Mouse (Mus musculus) forebrain, embryonic 11.5 days (tissue): ENCODE data around the gene Olfr97. TPM values are rescaled to one million over a fixed set of nuclear protein-coding genes. Genes with fewer than 3 reads are reported as not detected.

Experiments used
- ATAC-seq: fragments of 200-750 bp; cut with Nextera tagmentation; replicated peaks from 2 replicates; pipeline ENCODE4 v1.8.0; 2017; ENCODE audit warnings: moderate TSS enrichment; ENCODE audit not compliant: low FRiP score
- DNase-seq: peaks from one replicate; pipeline ENCODE4 v3.0.0-alpha.2; 2017; ENCODE audit warnings: low spot score
- H3K27ac ChIP-seq: fragments of 300-500 bp; sonication (generic); 2 replicates; pipeline ENCODE4 v1.5.1; 2014; ENCODE audit warnings: low read depth, low read length
- H3K27me3 ChIP-seq: fragments of 300-500 bp; sonication (generic); 2 replicates; pipeline ENCODE4 v1.6.1; 2014; ENCODE audit warnings: mild to moderate bottlenecking, low read length, mixed read lengths; ENCODE audit not compliant: control insufficient read depth, insufficient read depth
- H3K36me3 ChIP-seq: fragments of 300-500 bp; sonication (generic); 2 replicates; pipeline ENCODE4 v1.6.1; 2014; ENCODE audit warnings: mild to moderate bottlenecking, low read length, moderate library complexity, mixed read lengths; ENCODE audit not compliant: control insufficient read depth, insufficient read depth
- H3K4me1 ChIP-seq: fragments of 300-500 bp; sonication (generic); replicated peaks from 2 replicates; pipeline ENCODE4 v1.6.1; 2014; ENCODE audit warnings: low read length, mixed read lengths; ENCODE audit not compliant: control insufficient read depth, insufficient read depth
- H3K4me2 ChIP-seq: fragments of 300-500 bp; sonication (generic); 2 replicates; pipeline ENCODE4 v1.6.1; 2014; ENCODE audit warnings: low read depth, mild to moderate bottlenecking, low read length, moderate library complexity, mixed read lengths; ENCODE audit not compliant: severe bottlenecking
- H3K4me3 ChIP-seq: fragments of 300-500 bp; sonication (generic); 2 replicates; pipeline ENCODE4 v1.5.1; 2014; ENCODE audit warnings: low read depth, low read length
- H3K9ac ChIP-seq: fragments of 300-500 bp; sonication (generic); 2 replicates; pipeline ENCODE4 v1.6.1; 2014; ENCODE audit warnings: low read length
- H3K9me3 ChIP-seq: fragments of 300-500 bp; sonication (generic); 2 replicates; pipeline ENCODE4 v1.6.1; 2016; ENCODE audit warnings: low read length, mixed read lengths; ENCODE audit not compliant: control insufficient read depth
- WGBS: fragments of 180-500 bp; shearing (Covaris S2); extraction: QIAGEN DNeasy Blood & Tissue Kit; methylation state at CpG from one replicate; pipeline ENCODE4 v1.1.7; 2014; 5-methylcytosine and 5-hydroxymethylcytosine counted together
- polyA plus RNA-seq: library from polyadenylated mRNA; unstranded; fragments of >200 nt; fragmentation: Nextera tagmentation; extraction: Ambion mirVana; gene quantifications from 2 replicates; pipeline ENCODE4 v1.2.1, GENCODE M21; 2014

Gene Olfr97
- polyA plus RNA-seq, 1 experiment from 2014 or later, result not detected

DNA sequence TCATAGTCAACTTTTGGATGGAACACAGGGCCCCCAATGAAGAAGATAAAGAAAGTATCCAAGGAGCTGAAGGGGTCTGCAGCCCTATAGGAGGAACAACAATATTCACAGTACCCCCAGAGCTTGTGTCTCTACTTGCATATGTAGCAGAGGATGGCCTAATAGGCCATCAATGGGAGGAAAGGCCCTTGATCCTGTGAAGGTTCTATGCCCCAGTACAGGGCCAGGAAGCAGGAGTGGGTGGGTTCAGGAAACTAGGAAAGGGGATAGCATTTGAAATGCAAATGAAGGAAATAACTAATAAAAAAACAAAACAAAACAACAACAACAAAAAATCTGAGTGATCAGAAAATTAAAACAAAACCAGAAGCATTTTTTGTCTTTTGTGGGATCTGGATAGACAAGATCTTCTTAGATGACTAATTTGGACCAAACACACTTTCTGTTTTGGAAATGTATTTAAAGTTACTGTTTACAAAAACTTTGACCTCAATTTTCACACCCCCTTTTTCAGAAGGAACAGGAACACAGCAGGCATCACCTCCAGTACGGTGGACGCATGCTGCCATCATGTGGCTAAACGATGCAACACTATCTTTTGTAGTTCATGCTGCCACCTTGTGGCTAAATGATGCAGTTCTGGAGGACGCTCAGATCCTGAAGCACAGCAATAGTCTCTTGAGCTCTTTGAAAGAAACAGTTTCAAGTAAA, 33.8 kb downstream of the Olfr97 start:
- Histone ChIP-seq H3K4me1 (no peaks in the 10 kb centered on the region), H3K36me3 (no peaks in the 10 kb centered on the region), H3K27me3 (0 out of 2 replicates have a peak, but pooled peaks cover under 1% of the 10 kb centered on the region), H3K4me3 (no peak overlapping the region), H3K9me3 (no peaks in the 10 kb centered on the region), H3K9ac (no peak overlapping the region), H3K27ac (no peak overlapping the region), H3K4me2 (no peak overlapping the region)
- ATAC-seq, result peak; percentile 79
- WGBS, result under 1% methylated on average over 4 of the region's 4 CpGs
- DNase-seq, result peak; percentile 85

GRCm38 (mm10) chr17:37200894-37201293, 36.2 kb downstream of the Olfr97 start, which contains the start of gene Olfr94:
Olfr94 (minus strand) TSS chr17:37200994.
- Histone ChIP-seq H3K36me3 (no peaks in the 10 kb centered on the region), H3K4me1 (peaks cover 2% of the 10 kb centered on the region; the same call in 1 of the 2 replicates), H3K27ac (no peak within 1 kb of the TSS), H3K9ac (no peak within 1 kb of the TSS), H3K9me3 (no peaks in the 10 kb centered on the region), H3K27me3 (peaks cover 13% of the 10 kb centered on the region; the same call in 1 of the 2 replicates), H3K4me3 (no peak within 1 kb of the TSS), H3K4me2 (no peak within 1 kb of the TSS)
- 80% methylated on average over 2 of the region's 2 CpGs for WGBS
- no peak for ATAC-seq
- DNase-seq, result no peak

DNA sequence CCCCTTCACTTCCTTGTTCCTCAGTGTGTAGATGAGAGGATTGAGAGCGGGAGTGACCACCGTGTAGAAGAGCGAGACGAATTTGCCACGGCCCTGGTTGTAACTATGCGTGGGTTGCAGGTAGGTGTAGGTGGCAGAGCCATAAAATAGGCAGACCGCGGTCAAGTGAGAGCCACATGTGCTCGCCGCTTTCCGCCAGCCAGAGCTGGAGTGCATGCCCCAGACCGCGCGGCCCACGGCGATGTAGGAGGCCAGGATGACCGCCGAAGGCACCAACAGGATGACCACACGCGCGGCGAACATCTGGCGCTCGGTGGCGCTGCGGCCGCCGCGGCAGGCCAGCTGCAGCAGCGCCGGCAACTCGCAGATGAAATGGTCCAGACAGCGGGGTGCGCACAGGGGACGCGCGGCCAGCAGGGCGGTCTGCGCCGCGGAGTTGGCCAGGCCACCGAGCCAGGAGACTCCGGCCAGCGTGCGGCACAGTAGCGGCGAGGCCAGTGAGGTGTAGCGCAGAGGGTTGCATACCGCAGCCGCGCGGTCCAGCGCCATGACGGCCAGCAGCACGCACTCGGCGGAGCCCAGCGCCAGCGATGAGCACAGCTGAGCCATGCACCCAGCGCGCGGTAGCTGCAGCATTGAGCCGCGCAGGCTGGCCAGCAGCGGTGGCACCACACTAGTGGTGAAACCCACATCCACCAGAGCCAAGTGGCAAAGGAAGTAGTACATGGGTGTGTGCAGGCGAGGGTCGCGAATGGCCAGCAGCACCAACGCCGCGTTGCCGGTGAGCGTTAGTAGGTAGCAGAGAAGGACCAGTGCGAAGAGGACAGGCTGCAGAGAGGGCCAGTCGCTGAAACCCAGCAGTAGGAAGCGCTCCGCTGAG, 40.0 kb downstream of the Olfr97 start:
- DNase-seq (peak; percentile 78), ATAC-seq (peak; percentile 88)
- Histone ChIP-seq H3K36me3 (no peaks in the 10 kb centered on the region), H3K27ac (no peak overlapping the region), H3K27me3 (peaks cover 13% of the 10 kb centered on the region; the same call in 1 of the 2 replicates), H3K4me1 (peaks cover 2% of the 10 kb centered on the region; the same call in 1 of the 2 replicates), H3K9ac (peak overlapping the region; percentile 56), H3K4me3 (peak overlapping the region; percentile 57), H3K4me2 (peak overlapping the region; percentile 96), H3K9me3 (no peaks in the 10 kb centered on the region)
- WGBS, result under 1% methylated on average over 77 of the region's 77 CpGs

- no peak overlapping the region for H3K4me3 ChIP-seq
- DNase-seq (no peak), ATAC-seq (no peak)
- H3K27me3 ChIP-seq, result peaks cover 13% of the 10 kb centered on the region; the same call in 1 of the 2 replicates
- no peaks in the 10 kb centered on the region for H3K9me3 ChIP-seq
- H3K9ac ChIP-seq, result no peak overlapping the region
- no peak overlapping the region for H3K4me2 ChIP-seq
- WGBS, result 92% methylated on average over 5 of the region's 5 CpGs
- no peaks in the 10 kb centered on the region for H3K36me3 ChIP-seq
- H3K4me1 ChIP-seq, result peaks cover 2% of the 10 kb centered on the region; the same call in 1 of the 2 replicates
- no peak overlapping the region for H3K27ac ChIP-seq
Measured at GRCm38 (mm10) chr17:37194782-37195181, 42.3 kb downstream of the Olfr97 start.

DNA sequence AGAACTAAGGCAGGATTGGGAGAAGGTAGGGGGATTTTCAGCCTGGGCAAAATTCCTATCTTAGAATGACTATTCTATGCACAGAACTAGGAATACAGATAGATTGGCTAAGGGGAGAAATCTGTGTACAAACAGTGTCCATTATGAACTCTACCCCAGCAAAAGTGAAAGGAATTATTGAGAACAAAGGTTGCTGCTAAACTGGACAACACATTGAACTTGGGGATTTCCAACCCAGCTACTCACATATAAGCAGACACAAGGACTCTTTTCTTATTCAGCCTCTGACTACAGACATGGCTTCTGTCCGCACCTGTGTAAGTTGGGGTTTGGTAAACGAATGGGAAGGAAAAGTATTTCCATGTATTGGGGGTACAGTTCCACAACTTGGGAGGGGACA, 43.5 kb downstream of the Olfr97 start, which contains the start of gene Ubd:
Gene Ubd, plus strand, starts transcription at position 237 of the 400 bp plus-strand sequence.
- DNase-seq (no peak), ATAC-seq (no peak)
- WGBS, result 80% methylated on average over 2 of the region's 2 CpGs

GRCm38 (mm10) chr17:37193032-37193431, 44.1 kb downstream of the Olfr97 start:
- Histone ChIP-seq H3K27ac (no peak overlapping the region), H3K4me1 (peaks cover 2% of the 10 kb centered on the region; the same call in 1 of the 2 replicates), H3K36me3 (no peaks in the 10 kb centered on the region), H3K9ac (no peak overlapping the region), H3K4me3 (no peak overlapping the region), H3K4me2 (no peak overlapping the region), H3K9me3 (no peaks in the 10 kb centered on the region), H3K27me3 (peaks cover 9% of the 10 kb centered on the region; the same call in 1 of the 2 replicates)
- no peak for ATAC-seq
- no peak for DNase-seq

More for the DNA sequence above, 43.5 kb downstream of the Olfr97 start, which contains the start of gene Ubd:
- H3K4me2 ChIP-seq, result no peak within 1 kb of the TSS
- peaks cover 13% of the 10 kb centered on the region; the same call in 1 of the 2 replicates for H3K27me3 ChIP-seq
- peaks cover 2% of the 10 kb centered on the region; the same call in 1 of the 2 replicates for H3K4me1 ChIP-seq
- no peaks in the 10 kb centered on the region for H3K9me3 ChIP-seq
- no peak within 1 kb of the TSS for H3K4me3 ChIP-seq
- H3K9ac ChIP-seq, result no peak within 1 kb of the TSS
- no peaks in the 10 kb centered on the region for H3K36me3 ChIP-seq
- H3K27ac ChIP-seq, result no peak within 1 kb of the TSS

GRCm38 (mm10) chr17:37190711-37191110, 46.4 kb downstream of the Olfr97 start:
- no peak overlapping the region for H3K4me3 ChIP-seq
- WGBS, result 32% methylated on average over 2 of the region's 2 CpGs
- DNase-seq (no peak), ATAC-seq (no peak)
- no peaks in the 10 kb centered on the region for H3K36me3 ChIP-seq
- no peak overlapping the region for H3K27ac ChIP-seq
- H3K4me1 ChIP-seq, result no peaks in the 10 kb centered on the region
- H3K27me3 ChIP-seq, result no peaks in the 10 kb centered on the region
- H3K4me2 ChIP-seq, result no peak overlapping the region
- no peak overlapping the region for H3K9ac ChIP-seq
- no peaks in the 10 kb centered on the region for H3K9me3 ChIP-seq

GRCm38 (mm10) chr17:37185474-37185873, 51.7 kb downstream of the Olfr97 start:
- no peak overlapping the region for H3K4me2 ChIP-seq
- ATAC-seq, result no peak
- 59% methylated on average over 6 of the region's 6 CpGs for WGBS

More at GRCm38 (mm10) chr17:37185474-37185873, 51.7 kb downstream of the Olfr97 start:
- no peak overlapping the region for H3K9ac ChIP-seq
- H3K4me1 ChIP-seq, result no peaks in the 10 kb centered on the region
- no peaks in the 10 kb centered on the region for H3K9me3 ChIP-seq
- H3K27ac ChIP-seq, result no peak overlapping the region
- no peak overlapping the region for H3K4me3 ChIP-seq
- no peaks in the 10 kb centered on the region for H3K36me3 ChIP-seq
- H3K27me3 ChIP-seq, result no peaks in the 10 kb centered on the region
- DNase-seq, result no peak
